Mouse (Mus musculus) heart, adult 2 months (tissue): ENCODE measurements at regions not wholly inside any gene's neighbourhood (a gene's known extent, or its start where the extent isn't known, plus 50 kb on each side); places are given as distances from the start of the nearest gene placed in this dataset.

ENCODE experiments used
- CTCF ChIP-seq: fragments of 200-600 bp; IDR thresholded peaks from 2 replicates; pipeline ENCODE4 v1.8.1; 2022; ENCODE audit warnings: antibody characterized with exemption, mild to moderate bottlenecking, moderate library complexity
- EP300 ChIP-seq: fragments of 200-500 bp; IDR thresholded peaks from 2 replicates; pipeline ENCODE4 v1.6.1; 2011; ENCODE audit warnings: low read depth, low read length, control low read depth; ENCODE audit not compliant: insufficient read depth

DNA sequence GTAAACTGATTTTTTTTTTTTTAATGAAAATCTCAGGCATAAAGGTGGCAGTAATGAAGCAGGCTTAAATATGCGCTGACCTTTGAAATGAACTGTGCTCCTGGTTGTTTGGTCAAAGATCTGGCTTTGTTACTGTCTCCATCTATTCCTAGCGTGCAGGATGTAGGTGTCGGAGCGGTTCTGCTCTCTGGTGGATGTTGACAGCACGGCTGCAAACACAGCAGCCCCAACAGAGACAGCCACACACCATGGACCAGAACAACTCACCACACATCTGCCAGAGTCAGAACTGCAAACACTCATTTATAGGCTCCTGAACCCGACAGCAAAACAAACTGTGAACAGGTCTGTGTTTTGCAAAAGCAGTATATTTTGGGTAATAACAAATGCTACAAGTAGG lies 251.1 kb upstream of the Mms22l start:
- TF ChIP-seq CTCF (no peak), EP300 (no peak)
